Mouse (Mus musculus): ENCODE data around the gene AC124502.3. TPM values are rescaled to one million over a fixed set of nuclear protein-coding genes. Genes with fewer than 3 reads are reported as not detected.
A peak's percentile ranks its signal among the peaks of the same experiment; 100 is the strongest.

The AC124502.3 gene
- 1.6 and 2.2 TPM in 2 replicates for polyA plus RNA-seq (2012; ENCODE audit: insufficient read depth, insufficient read length, missing spikeins)

GRCm38 (mm10) chr19:5038709-5039156 lies at the start of gene AC124502.3, which contains the start of gene B4gat1:
TSS of gene AC124502.3 (plus strand) at chr19:5038891.
TSS of gene B4gat1 (plus strand) at chr19:5038826.
- H3K4me1 ChIP-seq (ENCODE audit: control insufficient read depth, insufficient read depth, low read length): peaks cover 16% of the 10 kb centered on the region
- H3K27ac ChIP-seq (ENCODE audit: insufficient read depth, low read depth, low read length): peak within 1 kb of the TSS; percentile 12; the same call in 1 of the 2 replicates
- H3K4me3 ChIP-seq (ENCODE audit: insufficient read depth, low read length): peak within 1 kb of the TSS; percentile 91
- TF ChIP-seq CTCF (IDR thresholded peaks at IDR 0.05; ENCODE audit: low read depth, low read length): no peak
- no peak for TF ChIP-seq POLR2A (IDR thresholded peaks at IDR 0.05; ENCODE audit: borderline replicate concordance, low read depth, low read length)

- peaks cover 12% of the 10 kb centered on the region for H3K4me1 ChIP-seq (ENCODE audit: control insufficient read depth, insufficient read depth, low read length)
- no peak overlapping the region for H3K4me3 ChIP-seq (ENCODE audit: insufficient read depth, low read length)
- no peak for TF ChIP-seq POLR2A (IDR thresholded peaks at IDR 0.05; ENCODE audit: borderline replicate concordance, low read depth, low read length)
- no peak for TF ChIP-seq CTCF (IDR thresholded peaks at IDR 0.05; ENCODE audit: low read depth, low read length)
- no peak overlapping the region for H3K27ac ChIP-seq (ENCODE audit: insufficient read depth, low read depth, low read length)
Measured at GRCm38 (mm10) chr19:4989013-4989412, 49.7 kb upstream of the AC124502.3 start.

GRCm38 (mm10) chr19:4989434-4990255 lies 49.0 kb upstream of the AC124502.3 start:
- Histone ChIP-seq H3K4me1 (ENCODE audit: control insufficient read depth, insufficient read depth, low read length) (peaks cover 19% of the 10 kb centered on the region), H3K4me3 (ENCODE audit: insufficient read depth, low read length) (no peak overlapping the region), H3K27ac (ENCODE audit: insufficient read depth, low read depth, low read length) (no peak overlapping the region)
- no peak for TF ChIP-seq CTCF (IDR thresholded peaks at IDR 0.05; ENCODE audit: low read depth, low read length)
- TF ChIP-seq POLR2A (IDR thresholded peaks at IDR 0.05; ENCODE audit: borderline replicate concordance, low read depth, low read length): no peak

- Histone ChIP-seq H3K4me1 (ENCODE audit: control insufficient read depth, insufficient read depth, low read length) (peaks cover 23% of the 10 kb centered on the region), H3K4me3 (ENCODE audit: insufficient read depth, low read length) (no peak within 1 kb of the TSS), H3K27ac (ENCODE audit: insufficient read depth, low read depth, low read length) (no peak within 1 kb of the TSS)
- TF ChIP-seq POLR2A (IDR thresholded peaks at IDR 0.05; ENCODE audit: borderline replicate concordance, low read depth, low read length) (no peak), CTCF (IDR thresholded peaks at IDR 0.05; ENCODE audit: low read depth, low read length) (no peak)
Measured at GRCm38 (mm10) chr19:4990256-4990625, 48.5 kb upstream of the AC124502.3 start, which contains the start of gene Npas4. TSS of gene Npas4 (minus strand) at chr19:4990316.

GRCm38 (mm10) chr19:4990716-4991115 lies 48.0 kb upstream of the AC124502.3 start:
- Histone ChIP-seq H3K27ac (ENCODE audit: insufficient read depth, low read depth, low read length) (no peak overlapping the region), H3K4me1 (ENCODE audit: control insufficient read depth, insufficient read depth, low read length) (peaks cover 23% of the 10 kb centered on the region), H3K4me3 (ENCODE audit: insufficient read depth, low read length) (no peak overlapping the region)
- TF ChIP-seq CTCF (IDR thresholded peaks at IDR 0.05; ENCODE audit: low read depth, low read length): no peak
- no peak for TF ChIP-seq POLR2A (IDR thresholded peaks at IDR 0.05; ENCODE audit: borderline replicate concordance, low read depth, low read length)

- no peak overlapping the region for H3K27ac ChIP-seq (ENCODE audit: insufficient read depth, low read depth, low read length)
- H3K4me3 ChIP-seq (ENCODE audit: insufficient read depth, low read length): no peak overlapping the region
- H3K4me1 ChIP-seq (ENCODE audit: control insufficient read depth, insufficient read depth, low read length): peaks cover 23% of the 10 kb centered on the region
- TF ChIP-seq POLR2A (IDR thresholded peaks at IDR 0.05; ENCODE audit: borderline replicate concordance, low read depth, low read length) (no peak), CTCF (IDR thresholded peaks at IDR 0.05; ENCODE audit: low read depth, low read length) (no peak)
Measured at GRCm38 (mm10) chr19:4992371-4992770, 46.3 kb upstream of the AC124502.3 start.

- TF ChIP-seq POLR2A (IDR thresholded peaks at IDR 0.05; ENCODE audit: borderline replicate concordance, low read depth, low read length): no peak
- no peak for TF ChIP-seq CTCF (IDR thresholded peaks at IDR 0.05; ENCODE audit: low read depth, low read length)
- Histone ChIP-seq H3K27ac (ENCODE audit: insufficient read depth, low read depth, low read length) (0 out of 2 replicates have a peak overlapping the region, but pooled peaks have one; percentile 20), H3K4me1 (ENCODE audit: control insufficient read depth, insufficient read depth, low read length) (peaks cover 23% of the 10 kb centered on the region), H3K4me3 (ENCODE audit: insufficient read depth, low read length) (peak overlapping the region; percentile 34)
Measured at GRCm38 (mm10) chr19:4992904-4993303, 45.8 kb upstream of the AC124502.3 start.

GRCm38 (mm10) chr19:4994043-4994442 lies 44.6 kb upstream of the AC124502.3 start:
- no peak overlapping the region for H3K27ac ChIP-seq (ENCODE audit: insufficient read depth, low read depth, low read length)
- H3K4me1 ChIP-seq (ENCODE audit: control insufficient read depth, insufficient read depth, low read length): peaks cover 32% of the 10 kb centered on the region
- H3K4me3 ChIP-seq (ENCODE audit: insufficient read depth, low read length): no peak overlapping the region
- no peak for TF ChIP-seq CTCF (IDR thresholded peaks at IDR 0.05; ENCODE audit: low read depth, low read length)
- TF ChIP-seq POLR2A (IDR thresholded peaks at IDR 0.05; ENCODE audit: borderline replicate concordance, low read depth, low read length): no peak

- H3K4me3 ChIP-seq (ENCODE audit: insufficient read depth, low read length): no peak overlapping the region
- H3K27ac ChIP-seq (ENCODE audit: insufficient read depth, low read depth, low read length): peak overlapping the region; percentile 30
- peaks cover 34% of the 10 kb centered on the region for H3K4me1 ChIP-seq (ENCODE audit: control insufficient read depth, insufficient read depth, low read length)
- TF ChIP-seq POLR2A (IDR thresholded peaks at IDR 0.05; ENCODE audit: borderline replicate concordance, low read depth, low read length) (no peak), CTCF (IDR thresholded peaks at IDR 0.05; ENCODE audit: low read depth, low read length) (no peak)
Measured at GRCm38 (mm10) chr19:4999445-5000140, 39.1 kb upstream of the AC124502.3 start.
